Mouse (Mus musculus) liver, embryonic 11.5 days (tissue): ENCODE data around the gene Mcm8. TPM values are rescaled to one million over a fixed set of nuclear protein-coding genes. Genes with fewer than 3 reads are reported as not detected.

Source experiments
- ATAC-seq: fragments of 200-750 bp; cut with Nextera tagmentation; replicated peaks from 2 replicates; pipeline ENCODE4 v1.8.0; 2017; ENCODE audit warnings: moderate number of reproducible peaks, mild to moderate bottlenecking, moderate TSS enrichment, moderate library complexity; ENCODE audit not compliant: low FRiP score
- DNase-seq: peaks from one replicate; pipeline ENCODE4 v3.0.0-alpha.2; 2017; ENCODE audit warnings: low spot score
- H3K27ac ChIP-seq: fragments of 300-500 bp; sonication (generic); 2 replicates; pipeline ENCODE4 v1.5.1; 2014; ENCODE audit warnings: mild to moderate bottlenecking, low read depth, low read length, control low read depth
- H3K27me3 ChIP-seq: fragments of 300-500 bp; sonication (generic); replicated peaks from 2 replicates; pipeline ENCODE4 v1.6.1; 2014; ENCODE audit warnings: low read length, mixed read lengths; ENCODE audit not compliant: control insufficient read depth, insufficient read depth
- H3K36me3 ChIP-seq: fragments of 300-500 bp; sonication (generic); 2 replicates; pipeline ENCODE4 v1.6.1; 2014; ENCODE audit warnings: mild to moderate bottlenecking, low read length, moderate library complexity, mixed read lengths; ENCODE audit not compliant: control insufficient read depth, insufficient read depth
- H3K4me1 ChIP-seq: fragments of 300-500 bp; sonication (generic); replicated peaks from 2 replicates; pipeline ENCODE4 v1.6.1; 2014; ENCODE audit warnings: low read length, mixed read lengths; ENCODE audit not compliant: control insufficient read depth, insufficient read depth
- H3K4me2 ChIP-seq: fragments of 300-500 bp; sonication (generic); 2 replicates; pipeline ENCODE4 v1.6.1; 2014; ENCODE audit warnings: mild to moderate bottlenecking, control low read depth, moderate library complexity
- H3K4me3 ChIP-seq: fragments of 300-500 bp; sonication (generic); 2 replicates; pipeline ENCODE4 v1.5.1; 2014; ENCODE audit warnings: low read depth, low read length, control low read depth
- H3K9ac ChIP-seq: fragments of 300-500 bp; sonication (generic); 2 replicates; pipeline ENCODE4 v1.6.1; 2014; ENCODE audit warnings: low read depth, low read length, control low read depth
- H3K9me3 ChIP-seq: fragments of 300-500 bp; sonication (generic); 2 replicates; pipeline ENCODE4 v1.6.1; 2016; ENCODE audit warnings: low read length, inconsistent platforms, mixed read lengths; ENCODE audit not compliant: control insufficient read depth
- WGBS: fragments of 180-500 bp; shearing (Covaris S2); extraction: QIAGEN DNeasy Blood & Tissue Kit; methylation state at CpG from one replicate; pipeline ENCODE4 v1.1.7; 2014; 5-methylcytosine and 5-hydroxymethylcytosine counted together
- polyA plus RNA-seq: library from polyadenylated mRNA; unstranded; fragments of >200 nt; fragmentation: Nextera tagmentation; extraction: Ambion mirVana; gene quantifications from 2 replicates; pipeline ENCODE4 v1.2.1, GENCODE M21; 2014

Gene Mcm8
- polyA plus RNA-seq, 1 experiment from 2014 or later = 19.8 TPM

DNA sequence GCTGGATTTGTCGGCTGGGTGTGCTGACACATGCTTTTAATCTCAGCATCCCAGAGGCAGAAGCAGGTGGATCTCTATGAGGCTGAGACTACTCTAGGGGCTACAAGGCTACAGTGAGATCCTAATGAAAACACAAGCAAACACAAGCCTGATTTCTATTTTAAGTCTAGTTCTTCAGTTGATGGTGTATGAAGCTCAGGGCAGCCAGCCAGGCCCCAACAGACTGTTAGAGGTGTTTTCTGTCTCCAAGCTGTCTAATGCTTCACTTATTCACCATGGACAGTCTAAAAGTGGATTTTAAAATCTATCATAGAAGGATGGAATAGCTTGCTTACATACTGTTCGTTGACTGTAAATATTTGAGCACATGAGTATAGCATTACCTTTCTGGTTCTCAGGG, 45.5 kb downstream of the Mcm8 start:
- Histone ChIP-seq H3K4me2 (no peak overlapping the region), H3K27ac (no peak overlapping the region), H3K36me3 (peaks cover 6% of the 10 kb centered on the region; the same call in 1 of the 2 replicates), H3K9me3 (no peaks in the 10 kb centered on the region), H3K9ac (no peak overlapping the region), H3K4me3 (no peak overlapping the region), H3K4me1 (no peaks in the 10 kb centered on the region), H3K27me3 (no peaks in the 10 kb centered on the region)
- WGBS = 92% methylated on average over 2 of the region's 2 CpGs
- DNase-seq = no peak
- ATAC-seq = no peak

DNA sequence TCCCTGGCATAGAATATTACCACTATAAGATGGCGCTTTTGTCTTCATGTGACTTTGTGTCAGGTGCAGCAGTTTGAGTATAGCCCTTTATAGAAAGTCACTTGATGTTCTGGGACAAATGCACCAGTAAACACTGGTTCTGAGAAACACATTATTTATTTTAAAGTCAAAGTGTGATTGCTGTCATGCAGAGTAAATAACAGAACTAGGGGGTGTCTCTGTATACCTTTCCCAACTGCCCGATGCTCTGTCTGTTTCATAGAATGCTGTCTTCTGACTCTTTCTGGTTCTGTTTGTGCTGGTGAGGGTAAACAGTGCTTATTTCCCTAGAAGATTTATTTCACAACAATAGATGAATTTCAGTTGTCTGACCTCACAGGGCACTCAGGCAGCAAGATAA, 47.4 kb downstream of the Mcm8 start:
- DNase-seq (no peak), ATAC-seq (no peak)
- Histone ChIP-seq H3K4me2 (no peak overlapping the region), H3K27ac (no peak overlapping the region), H3K9me3 (no peaks in the 10 kb centered on the region), H3K9ac (no peak overlapping the region), H3K27me3 (no peaks in the 10 kb centered on the region), H3K4me1 (no peaks in the 10 kb centered on the region), H3K36me3 (peaks cover 6% of the 10 kb centered on the region; the same call in 1 of the 2 replicates), H3K4me3 (no peak overlapping the region)
- 94% methylated on average over 2 of the region's 2 CpGs for WGBS

DNA sequence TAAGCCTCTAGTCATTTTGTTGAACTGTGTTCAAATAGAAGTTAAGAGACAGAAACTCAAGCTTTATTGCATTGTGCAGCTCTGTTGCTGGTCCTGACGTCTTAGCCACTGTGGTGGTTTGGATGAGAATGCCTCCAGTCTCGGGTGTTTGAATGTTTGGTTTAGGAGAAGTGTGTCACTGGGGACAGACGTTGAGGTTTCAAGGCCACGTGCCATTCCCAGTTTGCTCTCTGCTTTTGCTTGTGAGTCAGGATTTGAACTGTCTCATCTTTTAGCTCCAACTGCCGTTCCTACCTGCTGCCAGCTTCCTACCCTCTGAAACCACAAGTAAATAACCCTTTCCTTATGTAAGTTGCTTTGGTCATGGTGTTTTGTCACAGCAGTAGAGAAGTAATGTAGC, 51.6 kb downstream of the Mcm8 start:
- Histone ChIP-seq H3K4me1 (no peaks in the 10 kb centered on the region), H3K4me3 (no peak overlapping the region), H3K36me3 (peaks cover 6% of the 10 kb centered on the region; the same call in 1 of the 2 replicates), H3K4me2 (no peak overlapping the region), H3K27me3 (no peaks in the 10 kb centered on the region), H3K9me3 (no peaks in the 10 kb centered on the region), H3K27ac (no peak overlapping the region), H3K9ac (no peak overlapping the region)
- DNase-seq (no peak), ATAC-seq (no peak)
- 54% methylated on average over 5 of the region's 5 CpGs for WGBS

DNA sequence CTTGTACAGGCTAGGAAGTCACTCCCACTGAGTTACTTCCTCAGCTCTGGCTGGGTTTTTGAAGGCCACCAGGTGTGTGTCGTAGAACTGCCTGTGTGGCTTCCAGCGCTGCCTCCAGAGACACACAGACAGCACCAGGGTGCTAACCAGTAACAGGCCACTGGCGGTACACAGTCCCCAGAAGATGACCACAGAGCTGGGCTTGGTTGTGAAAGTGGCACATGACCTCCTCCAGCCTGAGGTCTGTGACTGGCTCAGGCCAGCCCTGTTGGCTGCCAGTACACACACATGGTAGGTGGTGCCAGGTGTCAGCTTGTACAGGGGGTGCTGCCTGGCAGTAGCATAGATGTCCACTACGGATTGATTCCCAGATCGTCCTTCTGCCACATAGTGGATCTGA, 53.7 kb downstream of the Mcm8 start:
- no peaks in the 10 kb centered on the region for H3K27me3 ChIP-seq
- no peak overlapping the region for H3K9ac ChIP-seq
- no peak; the same call in 1 of the 2 replicates for ATAC-seq
- H3K4me1 ChIP-seq = no peaks in the 10 kb centered on the region
- peaks cover 5% of the 10 kb centered on the region; the same call in 1 of the 2 replicates for H3K36me3 ChIP-seq
- DNase-seq = no peak
- H3K4me3 ChIP-seq = no peak overlapping the region
- no peak overlapping the region for H3K27ac ChIP-seq
- no peak overlapping the region for H3K4me2 ChIP-seq
- 88% methylated on average over 5 of the region's 5 CpGs for WGBS
- H3K9me3 ChIP-seq = no peaks in the 10 kb centered on the region

DNA sequence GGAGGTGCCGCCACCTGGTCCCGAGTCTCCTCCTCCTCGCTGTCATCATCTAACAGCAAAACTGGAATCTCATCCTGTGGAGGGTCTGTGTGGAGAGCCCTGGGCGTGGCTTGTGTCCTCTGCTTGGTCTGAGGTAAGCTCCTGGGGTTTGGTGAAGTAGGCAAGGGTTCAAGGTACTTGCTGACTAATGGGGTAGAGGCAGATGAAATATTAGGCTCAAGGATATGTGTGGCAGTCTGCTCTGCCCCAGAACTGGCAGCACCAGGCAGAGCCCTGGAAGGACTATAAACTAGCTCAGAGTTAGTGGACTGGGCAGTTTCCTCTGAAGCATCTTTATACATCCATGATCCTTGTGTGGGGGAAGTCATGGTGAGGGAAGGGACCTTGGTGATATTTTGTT, 54.3 kb downstream of the Mcm8 start:
- WGBS = 82% methylated on average over 4 of the region's 4 CpGs
- Histone ChIP-seq H3K36me3 (peaks cover 3% of the 10 kb centered on the region; the same call in 1 of the 2 replicates), H3K9me3 (no peaks in the 10 kb centered on the region), H3K27me3 (no peaks in the 10 kb centered on the region), H3K4me1 (no peaks in the 10 kb centered on the region), H3K4me2 (no peak overlapping the region), H3K9ac (no peak overlapping the region), H3K4me3 (no peak overlapping the region), H3K27ac (no peak overlapping the region)
- ATAC-seq = no peak
- no peak for DNase-seq

DNA sequence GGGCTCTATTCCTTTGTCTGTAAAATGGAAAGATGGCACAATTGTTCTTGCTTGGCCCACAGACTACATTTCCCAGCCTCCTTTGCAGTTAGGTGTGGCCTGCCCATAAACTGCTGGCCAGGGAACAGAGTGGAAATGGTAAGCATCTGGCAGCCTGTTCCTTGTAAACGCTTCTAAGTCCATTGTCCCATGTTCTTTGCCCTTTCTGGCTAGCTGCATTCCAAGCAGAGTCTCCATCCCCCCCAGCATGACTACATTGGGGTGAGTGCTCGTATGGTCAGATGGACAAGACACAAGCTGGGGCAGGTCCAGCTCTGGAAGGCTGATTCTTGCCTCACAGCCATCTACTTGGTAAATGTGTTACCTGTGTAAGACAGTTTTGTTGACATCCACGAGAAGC, 55.7 kb downstream of the Mcm8 start:
- WGBS = 73% methylated on average over 3 of the region's 3 CpGs
- Histone ChIP-seq H3K4me1 (no peaks in the 10 kb centered on the region), H3K27me3 (no peaks in the 10 kb centered on the region), H3K27ac (no peak overlapping the region), H3K4me3 (no peak overlapping the region), H3K9me3 (no peaks in the 10 kb centered on the region), H3K36me3 (no peaks in the 10 kb centered on the region; the same call in 1 of the 2 replicates), H3K4me2 (no peak overlapping the region), H3K9ac (no peak overlapping the region)
- DNase-seq = no peak
- no peak for ATAC-seq

DNA sequence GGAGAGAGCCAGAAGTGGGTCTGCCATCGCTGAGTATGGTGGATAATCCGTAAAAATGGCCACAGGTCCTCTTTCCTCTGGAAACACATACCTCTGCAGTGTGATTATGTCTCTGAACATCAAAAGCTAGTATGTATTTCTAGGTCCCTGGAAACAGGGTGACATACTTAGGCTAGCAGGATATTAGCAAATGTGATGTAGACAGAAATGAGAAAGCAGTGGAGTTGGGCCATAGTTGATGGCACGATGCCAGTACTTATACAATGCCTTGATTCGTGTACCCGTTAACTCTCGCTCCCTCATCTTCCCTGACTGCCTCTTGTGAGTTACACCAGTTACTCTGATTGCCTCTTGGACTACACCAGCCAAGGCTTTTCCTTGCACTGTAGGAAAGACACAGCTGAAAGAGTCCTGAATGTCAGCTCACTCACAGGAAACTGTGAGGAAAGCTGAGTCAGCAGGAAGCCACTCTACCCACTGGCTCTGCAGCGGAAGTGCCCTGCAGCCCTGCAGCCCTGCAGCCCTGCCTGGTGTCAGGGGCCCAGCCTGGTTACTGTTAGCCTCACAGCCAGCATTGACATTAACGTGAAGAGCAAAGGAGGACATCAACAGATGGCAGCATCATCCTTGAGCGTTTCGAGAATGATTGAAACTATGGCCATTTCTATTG, 57.9 kb downstream of the Mcm8 start:
- H3K27me3 ChIP-seq = peaks cover 19% of the 10 kb centered on the region
- H3K9me3 ChIP-seq = no peaks in the 10 kb centered on the region
- DNase-seq (no peak), ATAC-seq (no peak)
- no peak overlapping the region for H3K9ac ChIP-seq
- no peaks in the 10 kb centered on the region for H3K36me3 ChIP-seq
- WGBS = 76% methylated on average over 10 of the region's 10 CpGs
- no peaks in the 10 kb centered on the region for H3K4me1 ChIP-seq
- H3K4me3 ChIP-seq = no peak overlapping the region
- H3K27ac ChIP-seq = no peak overlapping the region
- H3K4me2 ChIP-seq = no peak overlapping the region

DNA sequence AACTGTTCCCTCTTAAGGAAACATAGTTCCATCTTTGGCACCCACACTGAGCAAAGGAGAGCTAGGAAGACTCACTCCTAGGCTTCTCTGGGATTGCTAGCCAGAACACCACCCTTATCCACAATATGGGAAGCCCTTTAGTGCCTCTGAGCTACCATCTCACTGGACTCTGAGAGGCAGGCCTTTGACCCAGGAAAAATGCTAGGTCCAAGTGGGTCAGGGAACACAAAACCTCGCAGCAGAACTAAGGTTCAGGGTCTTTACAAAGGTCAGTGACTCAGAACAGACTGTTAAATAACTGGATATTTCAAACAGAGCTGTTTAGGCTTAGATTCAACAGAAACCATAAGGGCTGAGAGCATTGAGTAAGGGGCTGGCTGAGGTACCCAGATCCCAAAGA, 61.0 kb downstream of the Mcm8 start:
- 66% methylated on average over 1 of the region's 1 CpGs for WGBS
- Histone ChIP-seq H3K9me3 (no peaks in the 10 kb centered on the region), H3K4me2 (no peak overlapping the region), H3K9ac (no peak overlapping the region), H3K4me1 (peaks cover 9% of the 10 kb centered on the region), H3K36me3 (no peaks in the 10 kb centered on the region), H3K4me3 (no peak overlapping the region), H3K27me3 (peaks cover 43% of the 10 kb centered on the region), H3K27ac (no peak overlapping the region)
- ATAC-seq (no peak), DNase-seq (no peak)
